Mouse (Mus musculus): ENCODE results near the gene She. TPM values are rescaled to one million over a fixed set of nuclear protein-coding genes. Genes with fewer than 3 reads are reported as not detected.

She gene
- polyA plus RNA-seq, 1 experiment from 2014 or later: 1.1 TPM

DNA sequence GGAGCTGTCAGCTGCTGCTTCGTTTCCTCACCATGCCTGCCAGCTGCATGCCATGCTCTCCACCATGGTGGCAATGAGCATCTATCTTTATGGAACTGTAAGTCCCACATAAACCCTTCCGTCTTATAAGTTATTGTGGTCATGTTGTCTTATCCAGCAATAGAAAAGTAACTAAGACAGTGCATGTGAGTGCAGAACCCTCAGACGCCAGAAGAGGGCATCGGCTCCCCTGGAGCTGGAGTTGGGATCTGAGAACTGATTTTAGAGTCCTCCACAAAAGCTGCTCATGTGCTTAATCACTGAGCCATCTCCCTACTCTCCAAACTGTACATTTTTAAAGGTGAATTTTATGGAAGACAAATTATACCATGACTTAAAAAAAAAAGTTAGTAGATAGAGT, 14.1 kb upstream of the She start:
- DNase-seq (ENCODE audit: low spot score): peak; percentile 32

DNA sequence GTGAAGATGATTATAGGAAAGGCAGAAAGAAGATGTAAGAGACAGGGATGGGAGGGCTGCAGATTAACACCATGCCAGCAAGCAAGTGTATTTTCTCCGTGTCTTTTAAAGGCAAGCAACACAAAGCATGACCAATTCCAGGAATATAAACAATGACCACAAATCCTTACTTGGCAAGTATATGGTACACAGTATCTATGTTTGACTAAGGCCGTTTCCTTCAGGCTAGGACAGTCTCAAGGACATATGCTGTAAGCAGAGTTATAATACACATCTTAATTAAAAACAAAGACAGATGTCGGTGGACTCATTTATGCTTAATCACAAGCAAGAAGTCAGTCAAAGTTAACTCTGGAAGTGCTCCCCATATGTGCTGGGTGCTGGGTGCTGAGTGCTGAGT, 12.6 kb upstream of the She start:
- no peak for DNase-seq (ENCODE audit: low spot score)

DNA sequence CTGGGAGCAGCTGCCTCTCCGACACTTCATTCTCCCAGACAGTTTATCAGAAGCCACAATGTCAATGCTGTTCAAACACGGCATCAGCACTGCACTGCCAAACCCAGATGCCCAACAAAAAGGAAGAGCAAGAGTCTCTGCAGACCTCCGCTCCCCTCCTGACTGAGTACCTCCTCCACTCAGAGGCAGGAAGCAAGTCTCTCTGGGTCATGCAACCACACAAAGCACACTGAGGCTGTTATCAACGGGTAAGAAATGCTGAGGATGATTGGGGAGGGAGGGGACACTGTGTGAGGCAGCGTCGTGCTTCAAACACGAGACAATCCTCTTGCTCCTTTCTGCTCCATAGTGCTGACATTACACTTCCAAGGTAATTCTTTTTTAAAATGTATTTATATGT, 11.3 kb upstream of the She start:
- peak; percentile 42 for DNase-seq (ENCODE audit: low spot score)

DNA sequence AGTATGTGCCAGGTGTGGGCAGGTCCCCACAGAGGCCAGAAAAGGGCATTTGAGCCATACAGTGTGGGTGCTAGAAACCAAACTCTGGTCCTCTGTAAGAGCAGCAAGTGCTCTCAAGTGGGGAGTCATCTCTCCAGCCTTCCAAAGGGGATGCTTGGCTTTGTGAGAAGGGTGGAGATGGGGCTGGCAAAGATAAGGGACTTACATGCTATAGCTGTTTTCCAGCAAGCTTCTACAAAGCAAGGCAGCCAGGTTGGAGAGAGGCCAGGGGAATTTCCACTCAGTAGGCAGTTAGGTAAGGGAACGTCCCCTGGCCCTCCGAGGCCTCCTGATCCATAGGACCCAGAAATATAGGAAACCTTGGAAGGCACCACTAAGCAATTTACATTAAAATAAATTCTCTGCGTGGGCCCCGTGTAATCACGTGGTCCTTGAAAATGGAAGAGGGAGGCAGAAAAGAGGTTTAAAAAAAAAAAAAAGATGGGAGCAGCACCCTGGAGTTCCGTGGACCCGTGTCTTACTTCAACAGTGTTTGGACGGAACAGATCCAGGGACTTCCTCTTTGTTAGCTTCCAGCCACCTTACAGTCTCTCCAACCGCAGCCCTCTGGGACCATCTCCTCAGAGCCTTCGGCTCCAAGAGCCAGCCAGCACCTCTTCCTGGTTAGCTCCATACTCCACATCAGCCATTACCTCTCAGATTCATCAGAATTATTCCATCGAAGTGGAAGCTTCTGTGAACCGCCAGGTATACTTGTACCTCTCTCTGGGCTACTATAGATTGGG, 10.7 kb upstream of the She start:
- no peak for DNase-seq (ENCODE audit: low spot score)

DNA sequence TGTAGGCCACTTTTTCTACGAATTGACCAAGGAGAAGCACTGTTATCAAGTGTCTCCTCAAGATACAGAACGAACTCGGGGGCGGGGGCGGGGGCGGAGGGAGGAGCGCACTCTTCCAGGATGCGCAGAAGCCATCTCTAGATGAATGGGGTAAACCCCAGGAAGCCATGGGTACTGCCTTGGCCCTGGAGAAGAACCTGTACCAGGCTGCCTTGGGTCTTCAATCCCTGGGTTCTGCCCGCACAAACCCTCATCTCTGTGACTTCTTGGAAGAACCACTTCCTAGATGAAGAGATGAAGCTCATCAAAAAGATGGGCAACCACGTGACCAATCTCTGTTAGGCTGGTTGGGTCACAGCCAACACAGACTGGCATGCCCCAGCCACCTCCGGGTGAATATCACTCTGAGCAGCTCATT, 10.1 kb upstream of the She start:
- DNase-seq (ENCODE audit: low spot score): no peak

DNA sequence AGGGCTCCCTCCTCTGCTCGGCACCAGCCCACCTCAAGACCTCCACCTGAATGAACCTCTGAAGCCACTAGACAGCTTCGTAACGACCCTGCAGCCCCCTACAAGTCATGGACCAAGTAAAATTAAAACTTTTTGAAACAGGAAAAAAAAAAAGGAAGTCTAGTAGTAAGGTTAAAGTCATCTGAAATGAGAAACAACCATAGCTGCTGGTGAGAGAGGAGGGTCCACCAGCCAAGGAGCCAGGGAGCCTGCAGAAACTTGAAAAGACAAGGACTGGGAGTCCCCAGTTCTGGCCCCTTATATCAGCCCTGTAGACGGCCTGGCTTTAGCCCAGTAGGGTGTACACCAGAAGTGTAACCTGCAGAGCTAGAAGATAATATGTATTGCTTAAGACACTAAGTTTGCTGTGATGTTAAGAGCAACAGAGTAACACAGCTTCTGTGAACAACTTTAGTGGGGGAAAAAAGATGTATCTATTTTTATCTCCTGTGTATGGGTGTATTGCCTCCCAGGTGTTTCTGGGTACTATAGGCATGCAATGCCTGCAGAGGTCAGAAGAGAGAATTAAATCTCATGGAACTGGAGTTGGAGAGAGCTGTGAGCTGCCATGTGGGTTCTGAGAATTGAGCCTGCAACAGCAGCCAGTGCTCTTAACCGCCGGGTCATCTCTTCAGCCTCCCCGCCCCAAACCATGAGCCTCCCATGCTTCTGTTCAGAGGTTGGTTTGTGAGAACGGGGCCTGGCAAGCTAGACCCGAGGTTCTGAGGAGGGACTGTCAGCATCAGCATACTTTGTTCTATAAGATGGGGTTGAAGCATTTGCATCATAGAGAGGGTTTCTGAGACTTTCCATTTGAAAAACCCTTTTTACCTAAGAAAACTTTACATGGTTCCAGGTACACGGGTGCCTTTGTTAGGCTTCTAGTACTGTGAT, 9.4 kb upstream of the She start:
- no peak for DNase-seq (ENCODE audit: low spot score)

DNA sequence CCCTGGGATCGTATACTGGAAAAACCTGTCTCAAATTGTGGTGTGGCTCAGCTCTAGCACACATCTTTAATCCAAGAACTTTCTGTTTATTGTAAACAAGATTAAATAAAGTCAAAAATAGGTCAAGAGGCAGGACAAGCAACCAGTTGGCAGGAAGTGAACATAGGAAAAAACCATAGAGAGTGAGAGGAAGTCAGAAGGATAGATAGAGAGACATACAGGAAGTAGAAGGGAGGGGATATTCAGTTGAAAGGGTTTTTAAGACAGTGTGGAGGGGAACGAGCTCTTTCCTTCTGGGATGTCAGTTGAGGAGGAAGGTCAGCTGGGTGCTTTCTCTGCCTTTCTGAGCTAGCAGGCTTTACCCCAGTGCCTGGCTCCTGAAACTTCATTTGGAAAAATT, 7.6 kb upstream of the She start:
- peak; percentile 16 for DNase-seq (ENCODE audit: low spot score)

DNA sequence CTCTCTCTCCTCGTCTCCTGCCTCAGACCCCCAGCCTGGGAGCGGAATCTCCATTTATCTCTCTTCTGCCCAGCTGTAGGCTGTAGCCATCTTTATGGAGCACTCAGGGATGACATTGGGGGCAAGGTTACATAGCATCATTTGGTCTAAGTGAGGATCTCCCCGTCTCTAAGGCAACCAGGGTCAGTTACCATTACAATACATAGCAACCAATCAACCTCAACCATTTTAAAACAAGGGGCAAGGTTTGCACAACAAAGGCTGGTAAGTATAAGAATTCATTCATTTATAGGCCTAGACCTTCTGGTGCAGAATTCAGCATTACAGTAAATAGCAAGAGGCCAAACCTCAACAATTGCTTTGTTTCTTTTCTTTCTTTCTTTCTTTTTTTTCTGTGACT, 4.9 kb upstream of the She start:
- DNase-seq (ENCODE audit: low spot score): no peak

DNA sequence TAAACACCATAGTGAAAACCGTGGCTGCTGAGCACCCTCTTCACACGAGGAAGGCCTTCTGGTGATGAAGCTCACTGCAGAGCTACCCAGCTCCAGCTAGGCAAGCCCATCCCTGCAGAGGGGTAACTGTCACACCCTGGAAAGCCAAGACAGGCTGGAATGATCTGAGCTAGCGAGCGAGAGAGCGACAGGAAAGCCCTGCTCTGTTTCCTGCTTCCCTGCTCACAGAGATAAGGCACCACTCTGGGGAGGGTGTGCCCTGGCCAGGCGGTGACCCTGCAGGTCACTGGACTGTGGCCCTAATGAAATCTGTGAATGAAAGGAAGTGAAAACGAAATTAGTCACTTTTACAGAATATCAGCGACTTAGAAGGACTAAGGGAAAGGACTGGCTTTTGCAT, 4.2 kb downstream of the She start:
- no peak for DNase-seq (ENCODE audit: low spot score)

DNA sequence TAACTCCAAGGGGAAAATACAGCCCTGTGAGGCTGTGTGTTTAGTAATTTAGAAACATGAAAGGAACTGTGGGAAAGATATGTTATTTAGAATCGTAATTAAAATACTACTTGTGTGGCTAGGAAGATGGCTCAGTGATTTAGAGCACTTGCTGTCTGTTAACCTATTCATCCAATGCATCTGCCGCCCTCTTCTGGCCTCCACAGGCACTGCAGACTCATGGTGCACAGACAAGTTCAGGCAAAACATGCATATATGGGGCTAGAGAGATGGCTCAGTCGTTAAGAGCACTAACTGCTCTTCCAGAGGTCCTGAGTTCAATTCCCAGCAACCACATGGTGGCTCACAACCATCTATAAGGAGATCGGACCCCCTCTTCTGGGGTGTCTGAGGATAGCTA, 11.1 kb downstream of the She start:
- peak; percentile 45 for DNase-seq (ENCODE audit: low spot score)

DNA sequence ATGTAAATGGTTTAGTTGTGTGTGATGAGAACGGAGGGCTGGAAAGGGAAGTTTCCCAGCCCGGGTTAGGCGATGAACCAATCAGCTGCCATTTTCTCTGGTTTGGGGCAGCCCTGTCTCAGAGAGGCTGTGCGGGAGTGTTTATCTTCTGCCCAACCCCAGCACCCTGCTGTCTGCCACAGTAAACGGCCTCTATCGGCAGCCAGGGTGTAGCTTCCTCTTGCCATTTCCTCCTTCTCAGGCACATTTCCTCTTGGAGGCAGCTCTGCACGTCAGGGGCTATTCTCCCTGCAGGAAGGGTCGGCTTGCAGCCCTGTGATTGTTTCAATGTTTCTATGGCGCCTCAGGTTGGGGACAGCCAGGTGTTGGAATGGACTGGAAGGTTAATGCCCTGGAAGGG, 12.0 kb downstream of the She start:
- no peak for DNase-seq (ENCODE audit: low spot score)

DNA sequence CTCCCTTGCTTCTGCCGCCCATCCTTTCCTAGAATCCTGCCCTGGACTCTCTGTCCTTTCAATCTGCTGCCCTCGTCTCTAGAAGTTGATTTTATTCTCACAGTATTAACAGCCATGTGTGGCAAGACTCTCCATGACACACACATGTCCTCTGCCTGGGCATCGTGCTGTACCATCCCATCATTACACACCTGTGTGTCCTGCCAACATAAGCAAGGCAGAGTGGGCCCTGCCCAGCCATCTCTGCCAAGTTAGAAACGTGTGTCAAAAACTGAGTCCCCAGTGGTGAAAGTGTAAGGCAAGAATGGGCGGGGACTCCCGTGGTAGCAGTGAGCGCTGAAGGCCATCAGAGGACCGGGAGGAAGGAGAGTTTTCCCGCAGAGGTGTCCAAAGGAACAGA, 14.6 kb downstream of the She start:
- DNase-seq (ENCODE audit: low spot score): no peak

DNA sequence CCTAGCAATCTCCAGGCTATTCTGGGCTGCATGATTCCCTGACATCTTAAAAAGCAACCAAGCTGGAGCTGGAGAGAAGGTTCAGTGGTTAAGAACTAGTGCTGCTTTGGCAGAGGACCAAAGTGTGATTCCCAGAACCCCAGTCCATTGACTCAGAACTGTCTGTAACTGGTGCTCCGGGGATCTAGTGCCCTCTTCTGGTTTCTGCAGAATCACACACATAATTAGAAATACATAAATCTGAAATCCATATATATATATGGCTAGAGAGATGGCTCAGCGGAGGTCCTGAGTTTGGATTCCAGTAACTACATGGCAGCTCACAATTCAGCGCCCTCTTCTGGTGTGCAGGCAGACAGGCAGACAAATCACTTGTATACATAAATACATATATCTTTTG, 16.0 kb downstream of the She start:
- no peak for DNase-seq (ENCODE audit: low spot score)

DNA sequence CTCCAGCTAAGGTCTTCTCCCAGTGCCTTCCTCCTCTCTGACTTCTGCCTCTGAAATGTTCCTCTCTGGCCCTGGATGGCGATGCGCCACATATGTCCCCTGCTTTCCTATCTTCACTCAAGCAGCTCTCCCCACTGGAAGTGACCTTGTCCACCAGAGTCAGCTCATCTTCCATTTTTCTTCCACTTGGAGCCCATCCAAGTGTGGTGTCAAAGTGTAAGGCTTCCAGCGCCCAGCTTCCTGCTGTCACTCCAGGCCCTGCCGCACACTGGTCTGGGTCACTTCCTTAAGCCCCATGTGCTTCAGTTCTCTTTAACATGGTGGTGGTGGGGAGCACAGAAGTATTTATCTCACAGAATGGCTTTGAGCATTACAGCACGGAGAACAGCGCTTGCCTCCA, 16.4 kb downstream of the She start:
- no peak for DNase-seq (ENCODE audit: low spot score)

DNA sequence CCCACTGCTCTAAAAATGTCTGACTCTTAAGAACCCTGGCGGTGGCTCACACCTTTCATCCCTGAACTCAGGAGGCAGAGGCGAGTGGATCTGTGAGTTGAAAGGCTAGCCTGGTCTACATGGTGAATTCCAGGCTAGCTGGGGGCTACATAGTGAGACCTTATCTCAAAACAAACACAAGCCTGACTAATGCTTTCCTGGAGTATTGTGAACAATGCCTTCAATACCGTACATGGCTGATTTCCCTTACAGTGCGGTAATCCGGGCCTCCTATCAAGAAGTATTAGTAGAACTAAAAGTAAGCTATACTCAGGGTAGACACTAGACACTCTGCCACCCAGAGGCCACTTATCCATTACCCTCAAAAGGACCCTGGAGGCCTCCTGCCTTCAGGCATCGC, 16.9 kb downstream of the She start:
- no peak for DNase-seq (ENCODE audit: low spot score)

DNA sequence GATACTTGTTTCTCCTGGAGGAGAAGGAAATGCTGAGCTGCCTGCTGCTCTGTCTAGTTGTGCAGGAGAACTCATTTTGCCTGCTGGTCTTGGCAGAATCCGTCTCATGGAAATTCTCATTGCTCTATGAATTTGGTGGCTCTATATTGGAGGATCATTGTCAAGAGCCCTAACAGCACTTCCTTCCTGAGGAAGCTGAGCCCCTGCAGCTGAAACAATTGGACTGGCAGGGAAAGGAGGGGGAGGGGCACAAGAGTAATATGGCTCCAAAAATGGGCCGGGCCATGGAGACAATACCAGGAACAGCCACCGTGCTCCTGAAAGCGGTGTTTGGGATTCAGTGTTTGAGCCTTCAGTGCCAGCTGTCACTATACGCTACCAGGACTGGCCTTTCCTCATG, 22.6 kb downstream of the She start:
- no peak for DNase-seq (ENCODE audit: low spot score)

DNA sequence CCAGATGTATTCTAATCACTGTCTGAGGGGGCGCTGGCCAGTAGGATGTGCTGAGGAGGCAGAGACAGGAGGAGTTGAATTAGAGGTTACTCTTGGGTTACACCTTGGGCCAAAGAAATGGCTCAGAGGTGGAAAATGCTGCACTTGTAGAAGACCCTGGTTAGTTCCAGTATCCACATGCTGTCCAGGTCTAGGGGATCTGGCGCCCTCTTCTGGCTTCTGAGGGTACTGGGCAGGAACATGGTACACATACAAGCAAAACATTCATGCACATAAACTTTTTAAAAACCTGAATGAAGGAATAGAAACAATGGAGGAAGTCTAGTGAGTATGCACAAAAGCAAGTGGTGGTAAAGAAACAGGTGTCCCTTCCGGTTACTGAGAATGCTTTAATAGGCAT, 26.2 kb downstream of the She start:
- DNase-seq (ENCODE audit: low spot score): no peak

DNA sequence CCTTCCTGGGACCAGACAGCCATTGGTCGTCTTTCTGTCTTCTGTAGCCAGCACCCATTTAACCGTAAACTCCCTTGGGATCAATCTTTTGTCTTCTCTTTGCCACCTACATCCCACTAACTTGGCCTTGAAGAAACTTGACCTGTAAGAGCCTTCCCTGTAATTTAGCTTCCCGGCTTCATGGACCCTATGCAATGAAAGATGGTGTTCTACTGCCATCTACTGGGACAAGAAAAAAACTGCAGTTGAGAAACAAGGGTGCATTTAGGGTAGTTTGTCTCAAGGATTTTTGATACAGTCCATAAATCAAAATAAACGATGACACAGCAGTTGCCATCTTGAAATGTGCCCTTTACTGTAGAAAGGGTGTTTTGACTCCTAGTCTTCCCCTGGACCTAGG, 27.0 kb downstream of the She start:
- DNase-seq (ENCODE audit: low spot score): peak; percentile 71

DNA sequence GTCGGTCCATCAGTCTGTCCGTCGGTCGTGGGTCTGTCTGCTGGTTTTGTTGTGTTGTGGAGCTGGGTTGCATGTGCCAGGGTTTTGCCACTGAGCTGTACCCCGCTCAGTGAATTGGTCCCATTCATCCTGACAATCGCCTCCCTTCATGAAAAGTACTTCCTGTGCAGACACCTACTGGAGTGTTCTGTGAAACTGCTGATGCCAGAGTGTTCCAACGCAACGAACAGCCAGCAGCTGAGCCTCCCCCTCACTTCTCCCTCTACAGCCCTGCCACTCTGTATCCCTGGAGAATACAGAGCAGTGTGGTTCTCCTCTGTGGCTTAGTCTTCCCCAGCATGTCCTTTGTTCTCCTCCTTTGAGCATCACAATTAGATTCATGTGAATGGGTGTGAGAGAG, 27.7 kb downstream of the She start:
- DNase-seq (ENCODE audit: low spot score): no peak

DNA sequence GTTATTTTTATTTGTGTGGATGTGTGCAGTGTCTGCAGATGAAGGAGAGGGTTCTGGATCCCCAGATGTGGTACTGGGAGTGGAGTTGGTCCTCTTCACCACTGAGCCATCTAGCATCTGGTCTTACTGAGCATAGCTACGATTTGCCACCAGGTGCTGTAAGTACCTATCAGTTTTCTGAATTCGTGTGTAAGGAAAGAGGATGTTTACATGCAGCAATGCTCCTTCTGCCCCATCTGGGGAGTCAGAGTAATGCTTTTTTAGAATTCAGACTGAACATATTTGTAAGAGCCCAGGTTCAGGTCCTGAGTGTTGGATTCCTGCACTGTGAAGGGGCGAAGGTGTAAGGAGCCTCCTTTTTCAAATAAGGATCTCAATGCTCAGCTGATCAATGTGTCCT, 28.8 kb downstream of the She start:
- peak; percentile 51 for DNase-seq (ENCODE audit: low spot score)

DNA sequence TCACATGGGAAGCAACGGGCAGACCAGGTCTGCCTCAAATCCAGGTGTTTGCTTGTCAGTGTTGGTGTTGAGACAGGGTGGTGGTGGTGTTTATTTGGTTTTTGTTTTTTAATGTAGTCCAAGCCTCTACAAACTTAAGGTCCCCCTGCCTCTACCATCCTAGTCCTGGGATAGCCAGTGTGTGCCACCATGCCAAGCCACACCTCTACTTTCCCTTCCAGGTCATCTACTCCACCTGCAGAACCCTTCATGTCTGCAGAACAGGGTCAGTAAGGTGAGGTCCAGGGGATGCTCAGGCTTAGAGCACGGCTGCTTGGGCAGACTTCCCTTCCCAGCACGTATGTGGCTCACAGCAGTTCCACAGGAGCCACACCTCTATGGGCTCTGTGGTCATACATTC, 29.2 kb downstream of the She start:
- DNase-seq (ENCODE audit: low spot score): no peak

DNA sequence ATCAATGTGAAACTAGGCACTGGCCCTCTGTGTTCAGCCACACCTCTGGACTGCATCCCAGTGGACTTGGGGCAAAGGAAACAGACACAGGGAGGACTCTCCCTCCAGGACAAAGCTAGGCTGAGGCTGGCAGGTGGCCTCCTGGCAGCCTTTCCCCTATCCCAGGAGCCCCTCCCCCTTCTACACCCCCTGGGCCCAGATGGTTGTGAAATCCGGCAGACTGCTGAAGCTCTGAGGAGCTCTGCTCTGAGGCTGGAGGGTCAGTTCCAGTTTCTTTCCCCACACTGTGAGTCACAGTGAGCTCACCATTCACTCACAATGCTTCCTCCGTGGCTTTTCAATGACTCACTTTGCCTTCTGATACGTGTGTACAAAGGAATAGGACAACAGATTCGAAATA, 29.9 kb downstream of the She start:
- DNase-seq (ENCODE audit: low spot score): no peak
